Mouse (Mus musculus): Measurements from ENCODE around the gene Ttc9.

Ttc9 gene

GRCm38 (mm10) chr12:81630915-81631660, at the start of gene Ttc9:
Gene Ttc9, plus strand, starts transcription at chr12:81631249.
- peak; percentile 36 for DNase-seq (ENCODE audit: low spot score)

- DNase-seq (ENCODE audit: low spot score), result peak; percentile 92
These were observed 36.0 kb upstream of the Ttc9 start, which contains the start of gene Med6 for GRCm38 (mm10) chr12:81594902-81595671. Gene Med6, minus strand, starts transcription at chr12:81595008.

GRCm38 (mm10) chr12:81596547-81597262, 34.3 kb upstream of the Ttc9 start:
- DNase-seq (ENCODE audit: low spot score), result no peak

- no peak for DNase-seq (ENCODE audit: low spot score)
These were observed 25.9 kb upstream of the Ttc9 start for GRCm38 (mm10) chr12:81604995-81605784.

- no peak for DNase-seq (ENCODE audit: low spot score)
These were observed 21.6 kb upstream of the Ttc9 start for GRCm38 (mm10) chr12:81609445-81609844.

- no peak for DNase-seq (ENCODE audit: low spot score)
These were observed 15.2 kb upstream of the Ttc9 start for GRCm38 (mm10) chr12:81615807-81616206.

- DNase-seq (ENCODE audit: low spot score), result no peak
These were observed 14.1 kb upstream of the Ttc9 start for GRCm38 (mm10) chr12:81616980-81617379.

GRCm38 (mm10) chr12:81619302-81619701, 11.7 kb upstream of the Ttc9 start:
- DNase-seq (ENCODE audit: low spot score), result peak; percentile 84

- DNase-seq (ENCODE audit: low spot score), result no peak
These were observed 7.7 kb upstream of the Ttc9 start for GRCm38 (mm10) chr12:81623377-81623776.

GRCm38 (mm10) chr12:81626226-81626861, 4.7 kb upstream of the Ttc9 start:
- peak; percentile 37 for DNase-seq (ENCODE audit: low spot score)

- no peak for DNase-seq (ENCODE audit: low spot score)
These were observed 3.6 kb upstream of the Ttc9 start for GRCm38 (mm10) chr12:81627426-81627825.

GRCm38 (mm10) chr12:81628091-81628490, 3.0 kb upstream of the Ttc9 start:
- no peak for DNase-seq (ENCODE audit: low spot score)

- peak; percentile 48 for DNase-seq (ENCODE audit: low spot score)
These were observed 532 bp upstream of the Ttc9 start for GRCm38 (mm10) chr12:81630520-81630914.

GRCm38 (mm10) chr12:81631661-81632401, 782 bp downstream of the Ttc9 start:
- no peak for DNase-seq (ENCODE audit: low spot score)

GRCm38 (mm10) chr12:81633246-81633645, 2.2 kb downstream of the Ttc9 start:
- DNase-seq (ENCODE audit: low spot score), result no peak

GRCm38 (mm10) chr12:81640656-81641055, 9.6 kb downstream of the Ttc9 start:
- DNase-seq (ENCODE audit: low spot score), result no peak

- peak; percentile 43 for DNase-seq (ENCODE audit: low spot score)
These were observed 11.5 kb downstream of the Ttc9 start for GRCm38 (mm10) chr12:81642361-81643082.

GRCm38 (mm10) chr12:81646811-81647210, 15.8 kb downstream of the Ttc9 start:
- no peak for DNase-seq (ENCODE audit: low spot score)

GRCm38 (mm10) chr12:81653344-81653743, 22.3 kb downstream of the Ttc9 start:
- no peak for DNase-seq (ENCODE audit: low spot score)

- DNase-seq (ENCODE audit: low spot score), result no peak
These were observed 26.3 kb downstream of the Ttc9 start for GRCm38 (mm10) chr12:81657321-81657720.
